Mouse (Mus musculus) embryonic facial prominence, embryonic 10.5 days (tissue): ENCODE data around the gene Strc. TPM values are rescaled to one million over a fixed set of nuclear protein-coding genes. Genes with fewer than 3 reads are reported as not detected.

Source experiments
- DNase-seq: peaks from one replicate; pipeline ENCODE4 v3.0.0-alpha.2; 2017; ENCODE audit warnings: low spot score
- H3K27ac ChIP-seq: fragments of 300-500 bp; sonication (generic); replicated peaks from 2 replicates; pipeline ENCODE4 v1.5.1; 2016; ENCODE audit warnings: mild to moderate bottlenecking
- H3K27me3 ChIP-seq: fragments of 300-500 bp; sonication (generic); replicated peaks from 2 replicates; pipeline ENCODE4 v1.6.1; 2016; ENCODE audit warnings: low read depth, mild to moderate bottlenecking; ENCODE audit not compliant: poor library complexity, severe bottlenecking
- H3K36me3 ChIP-seq: fragments of 300-500 bp; sonication (generic); replicated peaks from 2 replicates; pipeline ENCODE4 v1.6.1; 2016; ENCODE audit warnings: mild to moderate bottlenecking, moderate library complexity
- H3K4me1 ChIP-seq: fragments of 300-500 bp; sonication (generic); 2 replicates; pipeline ENCODE4 v1.6.1; 2016
- H3K4me3 ChIP-seq: fragments of 300-500 bp; sonication (generic); 2 replicates; pipeline ENCODE4 v1.5.1; 2016; ENCODE audit warnings: mild to moderate bottlenecking, moderate library complexity
- H3K9me3 ChIP-seq: fragments of 300-500 bp; sonication (generic); 2 replicates; pipeline ENCODE4 v1.6.1; 2016; ENCODE audit warnings: mild to moderate bottlenecking
- WGBS: fragments of 180-500 bp; shearing (Covaris S2); methylation state at CpG from one replicate; pipeline ENCODE4 v1.1.7; 2016; 5-methylcytosine and 5-hydroxymethylcytosine counted together
- polyA plus RNA-seq: library from polyadenylated mRNA; unstranded; fragments of >200 nt; fragmentation: Nextera tagmentation; extraction: Ambion mirVana; gene quantifications from 2 replicates; pipeline ENCODE4 v1.2.1, GENCODE M21; 2016

The Strc gene
- polyA plus RNA-seq, 1 experiment from 2014 or later, result not detected

- H3K27ac ChIP-seq, result no peak overlapping the region
- H3K9me3 ChIP-seq, result no peaks in the 10 kb centered on the region
- no peak for DNase-seq
- no peaks in the 10 kb centered on the region for H3K27me3 ChIP-seq
- H3K36me3 ChIP-seq, result no peaks in the 10 kb centered on the region
- H3K4me1 ChIP-seq, result no peaks in the 10 kb centered on the region
- no peak overlapping the region for H3K4me3 ChIP-seq
Observed at GRCm38 (mm10) chr2:121403296-121403695, 16.3 kb upstream of the Strc start.

- WGBS, result 14% methylated on average over 8 of the region's 8 CpGs
- Histone ChIP-seq H3K27ac (no peak overlapping the region), H3K9me3 (no peaks in the 10 kb centered on the region), H3K36me3 (no peaks in the 10 kb centered on the region), H3K27me3 (no peaks in the 10 kb centered on the region), H3K4me3 (no peak overlapping the region), H3K4me1 (no peaks in the 10 kb centered on the region)
- peak; percentile 82 for DNase-seq
Observed at GRCm38 (mm10) chr2:121396624-121397023, 9.7 kb upstream of the Strc start.

- 57% methylated on average over 2 of the region's 2 CpGs for WGBS
- no peak overlapping the region for H3K4me3 ChIP-seq
- H3K36me3 ChIP-seq, result no peaks in the 10 kb centered on the region
- no peak overlapping the region for H3K27ac ChIP-seq
- H3K9me3 ChIP-seq, result no peaks in the 10 kb centered on the region
- H3K27me3 ChIP-seq, result no peaks in the 10 kb centered on the region
- H3K4me1 ChIP-seq, result no peaks in the 10 kb centered on the region; the same call in 1 of the 2 replicates
- DNase-seq, result no peak
Observed at GRCm38 (mm10) chr2:121374766-121375165, 12.2 kb downstream of the Strc start.

GRCm38 (mm10) chr2:121372266-121372665 lies 14.7 kb downstream of the Strc start:
- H3K27me3 ChIP-seq, result no peaks in the 10 kb centered on the region
- no peaks in the 10 kb centered on the region for H3K9me3 ChIP-seq
- no peaks in the 10 kb centered on the region for H3K36me3 ChIP-seq
- H3K27ac ChIP-seq, result no peak overlapping the region
- WGBS, result 79% methylated on average over 3 of the region's 3 CpGs
- no peak for DNase-seq
- no peaks in the 10 kb centered on the region; the same call in 1 of the 2 replicates for H3K4me1 ChIP-seq
- no peak overlapping the region for H3K4me3 ChIP-seq

GRCm38 (mm10) chr2:121370921-121371320 lies 16.0 kb downstream of the Strc start:
- WGBS, result 88% methylated on average over 5 of the region's 5 CpGs
- H3K27me3 ChIP-seq, result no peaks in the 10 kb centered on the region
- H3K4me3 ChIP-seq, result no peak overlapping the region
- no peak overlapping the region for H3K27ac ChIP-seq
- DNase-seq, result no peak
- no peaks in the 10 kb centered on the region for H3K9me3 ChIP-seq
- H3K36me3 ChIP-seq, result no peaks in the 10 kb centered on the region
- no peaks in the 10 kb centered on the region for H3K4me1 ChIP-seq

- H3K9me3 ChIP-seq, result no peaks in the 10 kb centered on the region
- peaks cover 11% of the 10 kb centered on the region for H3K4me1 ChIP-seq
- no peak overlapping the region for H3K4me3 ChIP-seq
- WGBS, result 88% methylated on average over 2 of the region's 2 CpGs
- no peaks in the 10 kb centered on the region for H3K27me3 ChIP-seq
- H3K27ac ChIP-seq, result no peak overlapping the region
- DNase-seq, result no peak
- no peaks in the 10 kb centered on the region for H3K36me3 ChIP-seq
Observed at GRCm38 (mm10) chr2:121368831-121369230, 18.1 kb downstream of the Strc start.

- H3K4me3 ChIP-seq, result no peak overlapping the region
- no peaks in the 10 kb centered on the region for H3K9me3 ChIP-seq
- no peak for DNase-seq
- no peak overlapping the region for H3K27ac ChIP-seq
- peaks cover 15% of the 10 kb centered on the region for H3K4me1 ChIP-seq
- WGBS, result 89% methylated on average over 3 of the region's 3 CpGs
- H3K36me3 ChIP-seq, result no peaks in the 10 kb centered on the region
- peaks cover 12% of the 10 kb centered on the region for H3K27me3 ChIP-seq
Observed at GRCm38 (mm10) chr2:121363656-121364055, 23.3 kb downstream of the Strc start.

GRCm38 (mm10) chr2:121359461-121359860 lies 27.5 kb downstream of the Strc start:
- Histone ChIP-seq H3K27ac (no peak overlapping the region), H3K4me3 (no peak overlapping the region), H3K9me3 (no peaks in the 10 kb centered on the region), H3K36me3 (no peaks in the 10 kb centered on the region), H3K27me3 (peaks cover 33% of the 10 kb centered on the region), H3K4me1 (peaks cover 27% of the 10 kb centered on the region)
- WGBS, result 53% methylated on average over 4 of the region's 4 CpGs
- DNase-seq, result no peak

GRCm38 (mm10) chr2:121358381-121358780 lies 28.6 kb downstream of the Strc start:
- WGBS, result 1% methylated on average over 16 of the region's 16 CpGs
- Histone ChIP-seq H3K27ac (0 out of 2 replicates have a peak overlapping the region, but pooled peaks have one; percentile 15), H3K36me3 (no peaks in the 10 kb centered on the region), H3K4me1 (peaks cover 31% of the 10 kb centered on the region), H3K27me3 (peaks cover 33% of the 10 kb centered on the region), H3K9me3 (no peaks in the 10 kb centered on the region), H3K4me3 (peak overlapping the region; percentile 55)
- peak; percentile 78 for DNase-seq

- under 1% methylated on average over 4 of the region's 4 CpGs for WGBS
- H3K36me3 ChIP-seq, result no peaks in the 10 kb centered on the region
- peaks cover 33% of the 10 kb centered on the region for H3K27me3 ChIP-seq
- DNase-seq, result no peak
- no peaks in the 10 kb centered on the region for H3K9me3 ChIP-seq
- no peak overlapping the region for H3K27ac ChIP-seq
- peaks cover 31% of the 10 kb centered on the region for H3K4me1 ChIP-seq
- H3K4me3 ChIP-seq, result peak overlapping the region; percentile 55
Observed at GRCm38 (mm10) chr2:121357961-121358360, 29.0 kb downstream of the Strc start.

GRCm38 (mm10) chr2:121357494-121357893 lies 29.5 kb downstream of the Strc start, which contains the start of gene Ckmt1:
TSS of gene Ckmt1 (plus strand) at chr2:121357714.
- 0 out of 2 replicates have a peak within 1 kb of the TSS, but pooled peaks have one; percentile 15 for H3K27ac ChIP-seq
- DNase-seq, result no peak
- H3K36me3 ChIP-seq, result no peaks in the 10 kb centered on the region
- peaks cover 30% of the 10 kb centered on the region for H3K27me3 ChIP-seq
- WGBS, result 64% methylated on average over 5 of the region's 5 CpGs
- peaks cover 31% of the 10 kb centered on the region for H3K4me1 ChIP-seq
- H3K9me3 ChIP-seq, result no peaks in the 10 kb centered on the region
- H3K4me3 ChIP-seq, result peak within 1 kb of the TSS; percentile 55

GRCm38 (mm10) chr2:121354820-121355592 lies 32.0 kb downstream of the Strc start, which contains the start of gene Ppip5k1:
TSS of gene Ppip5k1 (minus strand) at chr2:121355396.
- Histone ChIP-seq H3K27ac (peak within 1 kb of the TSS; percentile 86), H3K4me1 (peaks cover 31% of the 10 kb centered on the region), H3K4me3 (peak within 1 kb of the TSS; percentile 79), H3K9me3 (no peaks in the 10 kb centered on the region), H3K27me3 (peaks cover 30% of the 10 kb centered on the region), H3K36me3 (no peaks in the 10 kb centered on the region)
- DNase-seq, result peak; percentile 98
- under 1% methylated on average over 58 of the region's 58 CpGs for WGBS

GRCm38 (mm10) chr2:121354378-121354777 lies 32.6 kb downstream of the Strc start:
- peak overlapping the region; percentile 86 for H3K27ac ChIP-seq
- H3K9me3 ChIP-seq, result no peaks in the 10 kb centered on the region
- peaks cover 31% of the 10 kb centered on the region for H3K4me1 ChIP-seq
- H3K27me3 ChIP-seq, result peaks cover 28% of the 10 kb centered on the region
- H3K4me3 ChIP-seq, result peak overlapping the region; percentile 79
- H3K36me3 ChIP-seq, result peaks cover 3% of the 10 kb centered on the region; the same call in 1 of the 2 replicates
- no peak for DNase-seq
- 5% methylated on average over 6 of the region's 6 CpGs for WGBS
